Mouse (Mus musculus) bone marrow, adult 2 months (tissue): ENCODE results near the gene Olfr56. TPM values are rescaled to one million over a fixed set of nuclear protein-coding genes. Genes with fewer than 3 reads are reported as not detected.

Experiments
- H3K27ac ChIP-seq: fragments of 200-500 bp; 2 replicates; pipeline ENCODE4 v1.5.1; 2012; ENCODE audit warnings: low read depth, mild to moderate bottlenecking, control low read depth, inconsistent platforms, low read length; ENCODE audit not compliant: control insufficient read depth, poor library complexity, insufficient read depth
- H3K4me1 ChIP-seq: fragments of 200-500 bp; 2 replicates; pipeline ENCODE4 v1.6.1; 2011; ENCODE audit warnings: low read length; ENCODE audit not compliant: control insufficient read depth, insufficient read depth
- H3K4me3 ChIP-seq: fragments of 200-500 bp; replicated peaks from 2 replicates; pipeline ENCODE3; 2011; ENCODE audit warnings: mild to moderate bottlenecking, low read depth, low read length, control low read depth; ENCODE audit not compliant: control insufficient read depth
- CTCF ChIP-seq: fragments of 200-500 bp; IDR thresholded peaks from 2 replicates; pipeline ENCODE4 v1.5.1; 2011; ENCODE audit warnings: low read length, control low read depth; ENCODE audit not compliant: control insufficient read depth, insufficient read depth
- POLR2A ChIP-seq: fragments of 200-500 bp; IDR thresholded peaks from 2 replicates; pipeline ENCODE4 v1.6.1; 2011; ENCODE audit warnings: low read depth, mild to moderate bottlenecking, control low read depth, low read length, borderline replicate concordance; ENCODE audit not compliant: control insufficient read depth
- WGBS: fragments of 180-500 bp; shearing (Covaris S2); methylation state at CpG from one replicate; pipeline ENCODE4 v1.1.7; 2018; 5-methylcytosine and 5-hydroxymethylcytosine counted together
- polyA plus RNA-seq: library from polyadenylated mRNA; stranded (reverse); fragments of >200 nt; gene quantifications from 2 replicates; pipeline ENCODE4 v1.2.4, GENCODE M21; 2011; ENCODE audit warnings: low replicate concordance; ENCODE audit not compliant: missing spikeins, insufficient read depth, insufficient read length

Olfr56 gene
- polyA plus RNA-seq, 1 experiment: 2.1 TPM

DNA sequence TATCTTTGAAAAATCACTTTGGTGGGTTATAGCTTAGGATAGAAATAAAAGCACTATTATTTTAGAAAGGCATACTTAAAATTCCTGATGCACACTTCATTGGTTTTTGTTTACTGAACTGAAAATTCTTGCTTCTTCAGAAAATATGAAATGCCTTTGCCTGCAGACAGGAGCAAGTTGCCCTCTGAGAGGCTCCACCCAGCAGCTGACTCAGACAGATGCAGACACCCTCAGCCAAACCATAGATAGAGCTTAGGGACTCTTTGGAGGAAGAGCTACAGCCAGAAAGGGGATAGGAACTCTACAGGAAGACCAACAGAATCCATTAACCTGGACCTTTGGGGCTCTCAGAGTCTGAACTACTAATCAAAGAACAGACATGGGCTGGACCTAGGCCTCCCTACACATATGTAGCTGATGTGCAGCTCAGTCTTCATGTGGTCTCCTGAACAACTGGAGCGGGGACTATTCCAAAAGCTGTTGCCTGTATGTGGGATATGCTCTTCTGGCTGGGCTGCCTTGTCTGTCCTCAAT is 113.4 kb downstream of the Olfr56 start:
- no peak for TF ChIP-seq CTCF
- no peak for TF ChIP-seq POLR2A
- no peak overlapping the region for H3K4me3 ChIP-seq
- no peaks in the 10 kb centered on the region; the same call in 1 of the 2 replicates for H3K4me1 ChIP-seq
- no peak overlapping the region for H3K27ac ChIP-seq
- WGBS: 89% methylated on average over 1 of the region's 1 CpGs

DNA sequence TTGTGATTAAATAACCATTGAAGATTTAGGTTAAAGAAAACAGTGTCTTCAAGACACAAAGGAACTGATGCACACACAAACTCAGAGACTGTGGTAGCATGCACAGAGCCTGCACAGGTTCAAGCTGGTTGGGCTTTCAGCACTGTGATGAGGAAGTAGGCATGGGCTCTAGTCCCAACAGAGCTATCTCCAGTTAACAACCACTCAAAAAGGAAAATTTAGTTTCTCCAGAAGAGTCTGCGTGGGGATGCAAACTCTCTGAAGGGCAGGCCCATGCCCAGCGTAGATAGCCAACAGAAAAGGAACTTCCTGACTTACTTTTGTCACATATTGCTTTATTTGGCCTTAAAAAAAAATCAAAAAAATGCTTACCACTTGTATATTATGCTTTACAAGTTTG is 114.1 kb downstream of the Olfr56 start:
- Histone ChIP-seq H3K4me1 (no peaks in the 10 kb centered on the region; the same call in 1 of the 2 replicates), H3K27ac (no peak overlapping the region), H3K4me3 (no peak overlapping the region)
- 49% methylated on average over 2 of the region's 2 CpGs for WGBS
- no peak for TF ChIP-seq POLR2A
- TF ChIP-seq CTCF: no peak

DNA sequence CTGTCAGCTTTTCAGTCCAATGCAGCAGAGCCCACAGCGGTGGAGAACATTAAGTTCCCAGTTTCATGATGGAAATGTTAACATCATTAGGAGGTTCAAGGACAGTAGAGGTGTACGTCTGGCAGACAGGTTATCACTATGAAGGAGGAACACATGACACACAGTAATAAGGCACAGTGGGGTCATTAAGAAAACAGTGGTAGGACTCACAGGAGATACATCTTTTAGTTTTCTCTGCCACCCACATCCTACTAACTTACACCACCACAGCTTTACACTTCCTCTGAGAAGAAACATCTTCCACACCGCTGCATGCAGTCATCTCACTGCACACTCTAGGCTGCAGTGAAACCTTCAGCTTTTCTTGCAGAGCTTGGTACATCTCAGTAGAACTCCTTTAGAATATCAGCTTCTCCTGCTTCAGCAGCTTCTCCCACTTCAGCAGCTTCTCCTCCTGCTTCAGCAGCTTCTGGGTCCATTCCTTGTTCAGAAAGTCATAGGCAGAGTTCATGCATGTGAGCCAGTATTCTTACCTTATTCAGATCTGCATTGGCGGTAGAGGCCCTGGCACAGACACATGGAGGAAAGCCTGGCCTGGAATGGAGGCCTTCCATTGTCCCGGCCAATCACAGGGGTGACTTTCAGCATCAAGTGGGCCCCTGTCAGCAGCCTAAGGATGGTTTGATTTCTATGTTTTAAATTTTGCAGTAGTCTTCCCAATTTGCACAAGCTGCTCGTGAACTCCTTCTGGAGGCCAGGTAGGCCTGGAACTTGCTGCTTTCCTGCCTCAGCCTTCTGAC is 115.4 kb downstream of the Olfr56 start:
- 53% methylated on average over 6 of the region's 6 CpGs for WGBS
- Histone ChIP-seq H3K4me1 (no peaks in the 10 kb centered on the region; the same call in 1 of the 2 replicates), H3K27ac (no peak overlapping the region; the same call in 1 of the 2 replicates), H3K4me3 (no peak overlapping the region)
- TF ChIP-seq CTCF (no peak), POLR2A (no peak)

DNA sequence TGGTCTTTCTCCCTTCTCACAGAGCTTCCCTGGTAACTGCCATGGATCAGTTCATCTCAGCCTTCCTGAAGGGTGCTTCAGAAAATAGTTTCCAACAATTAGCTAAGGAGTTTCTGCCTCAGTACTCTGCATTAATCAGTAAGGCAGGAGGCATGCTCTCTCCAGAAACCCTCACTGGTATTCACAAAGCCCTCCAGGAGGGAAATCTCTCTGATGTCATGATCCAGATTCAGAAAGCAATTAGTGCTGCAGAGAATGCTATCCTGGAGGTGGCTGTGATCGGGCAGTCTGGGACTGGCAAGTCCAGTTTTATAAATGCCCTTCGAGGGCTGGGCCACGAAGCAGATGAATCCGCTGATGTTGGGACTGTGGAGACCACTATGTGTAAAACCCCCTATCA is 116.7 kb downstream of the Olfr56 start:
- WGBS: 95% methylated on average over 4 of the region's 4 CpGs
- TF ChIP-seq POLR2A (no peak), CTCF (no peak)
- no peak overlapping the region for H3K4me3 ChIP-seq
- H3K4me1 ChIP-seq: no peaks in the 10 kb centered on the region; the same call in 1 of the 2 replicates
- H3K27ac ChIP-seq: no peak overlapping the region

DNA sequence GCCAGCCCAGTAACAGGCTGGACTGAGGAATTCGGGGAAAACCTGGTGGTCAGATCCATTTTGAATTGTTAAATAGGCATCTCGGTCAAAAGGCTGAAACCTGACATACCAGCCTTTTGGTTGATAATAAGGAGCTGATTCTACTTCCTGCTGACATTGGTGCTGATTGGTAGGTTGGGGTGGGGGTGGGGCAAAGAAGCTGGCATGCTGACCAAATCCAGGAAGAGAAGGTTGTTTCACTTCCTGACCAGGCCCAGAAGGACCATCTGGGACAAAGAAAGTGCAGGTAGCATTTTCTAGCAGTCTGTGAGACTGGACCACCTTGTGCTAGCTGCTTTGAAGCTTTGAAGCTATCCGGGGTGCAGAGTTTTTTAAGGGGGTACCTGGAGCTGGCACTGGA is 121.7 kb downstream of the Olfr56 start:
- no peak overlapping the region for H3K4me3 ChIP-seq
- H3K4me1 ChIP-seq: peaks cover 2% of the 10 kb centered on the region
- TF ChIP-seq CTCF (no peak), POLR2A (no peak)
- H3K27ac ChIP-seq: no peak overlapping the region
- WGBS: 65% methylated on average over 3 of the region's 3 CpGs

DNA sequence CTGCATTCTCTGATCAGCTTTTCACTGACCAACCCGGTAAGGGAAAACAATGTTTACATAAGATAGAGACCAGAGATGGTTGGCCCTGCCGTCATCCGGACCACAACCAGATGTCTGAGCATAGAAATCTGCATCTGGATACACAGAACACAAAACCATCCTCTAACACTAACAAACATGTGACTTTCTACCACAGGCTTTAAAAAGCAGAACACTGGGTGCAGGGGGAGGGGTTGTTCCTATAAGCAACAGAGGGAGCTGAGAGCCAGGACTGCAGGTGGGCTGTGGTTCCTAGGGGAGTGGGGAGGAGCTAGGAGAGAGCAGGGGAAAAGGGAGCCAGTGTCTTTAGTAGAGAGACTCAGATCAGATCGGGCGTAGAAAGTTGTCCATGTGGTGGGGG is 122.8 kb downstream of the Olfr56 start:
- TF ChIP-seq CTCF (no peak), POLR2A (no peak)
- peak overlapping the region; percentile 9; the same call in 1 of the 2 replicates for H3K27ac ChIP-seq
- H3K4me3 ChIP-seq: no peak overlapping the region
- 32% methylated on average over 5 of the region's 5 CpGs for WGBS
- H3K4me1 ChIP-seq: peaks cover 2% of the 10 kb centered on the region

DNA sequence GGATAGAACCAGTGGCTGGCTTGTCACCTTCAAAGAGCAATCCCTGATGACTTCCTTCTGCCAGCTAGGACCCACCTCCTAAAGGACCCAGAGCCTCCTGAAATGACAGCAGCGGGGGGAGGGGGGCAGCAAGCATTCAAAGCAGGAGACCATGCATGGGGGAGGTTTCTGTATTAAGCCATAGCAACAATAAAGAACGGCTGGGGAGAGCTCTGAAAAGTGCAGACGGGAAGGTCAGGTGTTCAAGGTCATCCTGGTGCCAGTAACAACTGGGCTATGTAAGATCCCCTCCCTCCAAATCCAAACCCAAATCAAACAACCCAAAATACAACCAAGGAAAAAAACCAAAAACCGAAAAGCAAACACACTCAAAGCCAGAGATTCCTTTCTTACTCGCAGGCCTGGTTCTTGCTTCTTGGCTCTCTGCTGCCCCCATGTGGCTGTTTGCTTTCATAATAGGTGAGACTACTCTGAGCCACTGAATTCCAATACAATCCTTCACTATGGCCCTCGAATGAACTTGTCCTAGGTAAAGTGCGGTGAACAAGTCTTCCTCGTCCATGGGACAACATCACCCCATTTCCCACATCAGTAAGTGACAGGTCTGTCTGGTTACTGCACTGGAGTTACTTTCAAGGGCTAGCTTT is 124.5 kb downstream of the Olfr56 start:
- peak; percentile 90 for TF ChIP-seq CTCF
- no peak for TF ChIP-seq POLR2A
- Histone ChIP-seq H3K4me1 (peaks cover 2% of the 10 kb centered on the region), H3K27ac (no peak overlapping the region), H3K4me3 (no peak overlapping the region)
- 26% methylated on average over 8 of the region's 8 CpGs for WGBS

DNA sequence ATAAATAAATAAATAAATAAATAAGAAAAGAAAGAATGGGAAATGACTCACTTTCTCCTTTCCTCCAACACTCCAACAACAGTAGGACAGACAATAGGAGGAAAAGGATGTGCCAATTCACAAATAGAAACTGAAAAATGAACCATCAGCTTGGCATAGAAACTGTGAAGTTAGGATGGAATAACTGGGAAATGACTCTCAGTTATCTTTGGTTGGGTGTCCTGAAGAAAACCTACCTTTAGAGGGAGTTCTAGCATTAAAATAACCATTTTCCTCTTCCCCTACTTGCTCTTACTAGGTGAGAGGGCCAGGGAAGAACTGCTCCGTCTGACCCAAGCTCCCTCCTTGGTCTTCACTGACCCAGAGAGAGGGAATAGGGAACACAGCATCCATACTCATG is 127.1 kb downstream of the Olfr56 start:
- H3K4me1 ChIP-seq: peaks cover 2% of the 10 kb centered on the region
- no peak for TF ChIP-seq POLR2A
- TF ChIP-seq CTCF: no peak
- 52% methylated on average over 1 of the region's 1 CpGs for WGBS

More for the DNA sequence above, 127.1 kb downstream of the Olfr56 start:
- Histone ChIP-seq H3K27ac (no peak overlapping the region), H3K4me3 (no peak overlapping the region)
